Mouse (Mus musculus) heart, postnatal 0 days (tissue): ENCODE data around the gene D430041D05Rik.

Source experiments
- CTCF ChIP-seq: IDR thresholded peaks from 2 replicates; pipeline ENCODE4 v1.5.1; 2016; ENCODE audit warnings: antibody characterized with exemption, control low read depth, low read depth
- EP300 ChIP-seq: IDR thresholded peaks from 2 replicates; pipeline ENCODE4 v1.6.1; 2016; ENCODE audit warnings: antibody characterized with exemption, low read depth

GRCm38 (mm10) chr2:104305722-104306121 lies 105.1 kb downstream of the D430041D05Rik start:
- TF ChIP-seq EP300 (no peak), CTCF (no peak)
